Mouse (Mus musculus): Measurements from ENCODE around the gene C2.

DNA sequence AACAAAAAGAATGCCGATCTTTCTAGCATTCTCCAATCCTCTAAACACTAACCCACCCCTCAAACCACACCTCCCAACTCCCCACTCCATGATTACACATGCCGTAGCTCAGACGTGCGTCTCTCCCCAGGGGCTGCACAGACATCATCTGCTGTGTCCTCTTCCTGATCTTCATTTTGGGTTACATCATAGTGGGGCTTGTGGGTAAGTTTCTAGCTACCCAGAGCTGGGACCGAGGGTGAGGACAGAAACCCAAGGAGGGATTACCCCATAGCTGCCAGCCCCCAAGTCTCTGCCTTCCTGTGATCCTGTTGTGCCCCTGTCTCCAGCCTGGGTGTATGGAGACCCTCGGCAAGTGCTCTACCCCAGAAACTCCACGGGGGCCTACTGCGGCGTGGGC lies 19.1 kb upstream of the C2 start:
- TF ChIP-seq CTCF (IDR thresholded peaks at IDR 0.05; ENCODE audit: low read depth, low read length): no peak
- no peak for TF ChIP-seq GATA1 (IDR thresholded peaks at IDR 0.05; ENCODE audit: borderline replicate concordance, low read length)

Data from G1E (cell line).